Mouse (Mus musculus) spleen, postnatal 36 days (tissue): ENCODE results near the gene Olfr1089.

Experiments used
- DNase-seq, 2 experiments: peaks; one replicate each; pipeline ENCODE4 v3.0.0; 2022; ENCODE audit warnings: low spot score in 2 of 2, mixed read lengths in 1 of 2

Gene Olfr1089

DNA sequence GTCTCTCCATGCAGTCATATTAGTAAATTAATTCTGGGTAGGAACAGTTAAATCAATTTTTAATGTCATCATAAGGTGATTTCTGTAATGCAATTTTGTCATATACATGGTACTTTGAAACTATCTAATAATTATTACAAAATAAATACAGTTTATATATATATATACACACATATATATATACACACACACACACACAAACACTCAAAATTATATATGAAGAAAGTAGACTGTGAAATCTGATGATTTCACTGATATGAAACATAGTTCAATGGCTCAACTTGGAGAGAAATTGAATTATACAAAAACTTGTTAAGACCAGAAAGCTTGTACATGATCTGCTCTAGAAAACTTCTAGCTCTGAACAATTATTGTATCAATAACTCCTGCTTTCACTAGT lies at the start of gene Olfr1089:
Gene Olfr1089 (minus strand): TSS at position 101 of the 400 bp plus-strand sequence.
- DNase-seq, result no peak

DNA sequence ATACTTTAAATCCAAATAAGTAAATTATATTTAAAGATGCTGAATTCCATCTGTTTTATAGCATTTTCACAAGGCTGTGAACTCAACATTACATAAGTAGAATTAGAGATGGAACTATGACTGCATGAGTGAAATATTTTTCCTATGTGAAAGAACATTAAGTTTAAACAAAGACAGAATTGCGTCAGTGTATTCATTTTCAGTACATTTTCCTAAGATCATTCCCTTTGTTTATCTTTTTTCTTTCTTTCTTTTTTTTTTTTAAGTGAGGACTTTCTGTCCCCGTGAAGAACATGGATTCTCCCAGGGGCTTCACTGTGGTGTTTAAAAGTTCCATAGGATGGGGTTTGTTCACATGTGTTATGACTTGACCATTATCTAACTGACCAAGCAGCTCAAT lies 48.7 kb upstream of the Olfr1089 start, which contains the start of gene Olfr1093:
Gene Olfr1093 (plus strand): TSS at position 301 of the 400 bp plus-strand sequence.
- no peak for DNase-seq

GRCm38 (mm10) chr2:86761050-86761449 lies 27.5 kb upstream of the Olfr1089 start:
- no peak for DNase-seq

GRCm38 (mm10) chr2:86758893-86759292 lies 25.4 kb upstream of the Olfr1089 start, which contains the start of gene Olfr1090:
Gene Olfr1090, minus strand, starts transcription at chr2:86758993.
- DNase-seq, result no peak

DNA sequence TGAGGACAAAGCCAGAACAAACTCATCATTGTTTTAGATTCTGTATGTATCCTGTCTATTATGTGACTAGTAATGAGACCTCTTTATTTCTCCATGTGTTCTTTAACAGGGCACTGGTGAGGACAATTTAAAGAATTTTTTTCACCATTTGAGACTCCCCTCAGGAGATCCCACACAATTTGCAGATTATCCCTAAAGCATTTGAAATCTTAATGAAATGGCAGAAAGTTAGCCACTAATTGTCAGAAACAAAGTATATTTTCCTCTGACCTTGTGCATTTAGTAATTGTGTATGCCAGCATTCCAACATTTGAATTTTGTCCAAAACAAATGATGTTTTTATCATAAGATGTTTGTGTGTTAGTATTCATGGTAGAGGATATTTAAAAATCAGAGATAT lies 35.2 kb downstream of the Olfr1089 start, which contains the start of gene Olfr1087:
Gene Olfr1087 (minus strand): TSS at position 101 of the 400 bp plus-strand sequence.
- no peak for DNase-seq
